Mouse (Mus musculus) cerebellum, postnatal 4 days (tissue): ENCODE data around the gene Zfp772.
"Not testable (repeated sequence)": the region's sequence is repeated elsewhere in the genome, so short reads cannot be mapped to it uniquely, and the experiment has no call there.

Experiments used
- DNase-seq, 2 experiments: peaks; one replicate each; pipeline ENCODE4 v3.0.0; 2022; ENCODE audit warnings: low spot score in 2 of 2, mixed read lengths in 1 of 2

The Zfp772 gene

DNA sequence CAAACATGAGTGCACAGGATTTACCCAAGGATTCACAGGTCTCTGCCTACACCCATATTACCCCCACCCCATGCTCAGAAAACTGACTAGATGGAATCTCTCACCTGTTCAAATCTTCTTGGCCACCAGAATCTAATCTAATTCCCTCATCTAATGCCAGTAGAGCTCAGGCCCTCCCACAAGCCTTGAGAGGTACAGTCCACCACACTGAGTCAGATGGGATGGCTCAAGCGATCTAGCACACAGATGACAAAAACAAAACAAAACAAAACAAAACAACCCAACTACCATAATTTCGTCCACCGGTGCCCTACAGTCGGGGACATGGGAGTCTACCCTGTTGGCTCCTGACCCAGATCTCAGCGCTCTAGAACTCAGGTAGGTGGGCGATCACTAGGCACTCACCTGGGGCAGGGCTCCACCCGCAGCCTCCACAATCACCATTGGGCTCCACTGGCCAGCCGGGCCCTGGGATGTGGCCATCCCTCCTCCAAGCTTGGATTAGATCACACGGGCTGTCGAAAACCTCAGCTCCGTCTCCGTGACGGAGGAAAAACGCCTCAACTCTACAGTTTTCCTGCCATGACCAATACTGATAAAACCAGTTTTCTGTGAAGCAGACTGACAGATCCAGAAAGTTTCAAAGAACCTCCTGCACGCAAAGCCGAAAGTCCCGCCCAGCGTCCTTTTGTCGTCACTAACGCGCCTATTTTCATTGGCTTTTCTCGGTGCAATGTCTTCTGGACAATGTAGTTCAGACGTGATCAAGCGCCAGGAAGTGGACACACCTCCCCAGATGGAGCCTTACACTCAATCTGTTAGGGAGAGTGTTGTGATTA lies at the start of gene Zfp772:
TSS of gene Zfp772 (minus strand) at position 686 of the 839 bp plus-strand sequence.
- peak in 1 of 2 experiments; percentile 8 for DNase-seq

DNA sequence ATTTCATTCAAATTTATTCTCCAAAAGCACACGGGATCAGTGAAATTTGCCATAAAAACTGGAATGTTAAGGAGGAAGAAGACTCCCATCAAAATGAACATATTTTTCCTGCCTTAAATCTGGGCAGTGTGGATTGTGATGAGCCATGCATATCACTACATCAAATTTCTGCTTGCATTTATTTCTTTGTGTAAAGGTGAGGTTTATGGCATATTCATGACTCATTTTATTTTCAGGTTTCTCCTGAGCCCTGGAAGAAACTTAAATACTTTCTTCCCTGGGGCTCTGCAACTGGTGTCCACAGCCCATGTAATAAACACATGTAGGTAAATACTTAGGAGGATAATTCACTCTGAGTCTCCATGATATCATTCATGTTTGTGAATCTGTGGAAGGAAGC lies 37.4 kb upstream of the Zfp772 start, which contains the start of gene Vmn2r29:
TSS of gene Vmn2r29 (minus strand) at position 101 of the 400 bp plus-strand sequence.
- not testable (repeated sequence) for DNase-seq

DNA sequence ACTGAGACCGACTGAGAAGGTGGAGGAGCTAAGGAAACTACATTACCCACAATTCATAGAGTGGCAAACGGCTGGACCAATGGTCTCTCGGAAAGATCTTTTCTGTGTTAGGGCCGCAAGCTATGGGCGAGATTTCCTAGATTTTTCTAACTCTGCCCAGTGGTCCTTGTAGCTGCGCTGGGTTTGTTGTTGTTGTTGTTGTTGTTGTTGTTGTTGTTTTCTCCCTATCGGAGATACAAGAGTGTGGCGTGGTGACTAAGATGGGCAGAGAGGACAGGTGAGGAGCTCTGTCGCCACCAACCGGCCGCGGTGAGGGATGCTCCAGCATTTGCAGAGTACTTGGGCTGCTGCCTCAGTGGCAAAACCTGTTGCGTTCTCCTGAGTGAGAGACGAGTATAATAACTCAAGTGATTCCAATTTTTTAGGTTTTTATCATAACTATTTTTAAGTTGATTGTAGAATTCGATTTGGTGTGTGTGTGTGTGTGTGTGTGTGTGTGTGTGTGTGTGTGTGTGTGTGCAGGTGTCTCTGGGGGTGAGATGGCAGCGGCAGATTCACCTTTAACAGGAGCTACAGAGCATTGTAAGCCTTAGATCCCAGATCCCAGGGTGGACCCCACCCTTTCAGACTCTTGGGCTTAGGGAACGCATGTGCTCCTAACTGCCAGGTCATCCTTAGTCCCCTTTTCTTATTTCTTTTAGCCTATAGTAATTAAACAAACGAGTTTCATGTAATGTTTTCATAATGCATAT lies 21.4 kb downstream of the Zfp772 start:
- peak; percentile 59 to 74 for DNase-seq

DNA sequence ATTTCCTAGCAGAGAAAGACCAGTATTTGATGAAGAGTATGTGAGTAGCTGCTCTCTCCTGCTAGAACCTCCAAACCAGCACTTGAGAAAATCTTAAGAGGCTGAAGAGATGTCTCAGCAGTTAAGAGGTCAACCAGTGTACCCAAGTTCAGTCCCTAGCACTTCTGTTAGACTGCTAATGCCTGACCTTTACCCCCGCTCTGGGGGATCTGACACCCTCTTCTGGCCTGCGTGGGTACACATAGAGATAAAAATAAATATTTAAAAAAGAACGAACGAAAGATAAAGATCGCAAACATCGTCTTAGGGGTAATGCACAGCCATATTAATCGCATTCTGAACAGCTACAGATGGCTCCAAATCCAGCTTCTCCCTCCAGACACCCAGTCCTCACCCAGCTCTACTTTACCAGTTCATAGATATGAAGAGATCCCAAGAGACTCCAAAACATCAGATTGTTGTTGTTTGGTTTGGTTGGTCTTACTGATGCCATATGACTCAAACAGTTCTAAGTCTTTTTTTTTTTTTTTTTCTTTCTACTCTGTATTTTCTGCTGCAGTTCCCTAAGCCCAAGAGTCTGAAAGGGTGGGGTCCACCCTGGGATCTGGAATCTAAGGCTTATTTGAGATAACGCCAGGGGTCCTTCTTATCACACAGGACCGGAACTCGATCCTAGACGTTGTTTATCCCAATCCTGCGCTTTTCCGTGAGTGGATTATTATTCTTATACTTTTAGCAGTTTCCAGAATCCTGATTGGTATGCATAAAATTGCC lies 22.2 kb downstream of the Zfp772 start:
- DNase-seq, result no peak

DNA sequence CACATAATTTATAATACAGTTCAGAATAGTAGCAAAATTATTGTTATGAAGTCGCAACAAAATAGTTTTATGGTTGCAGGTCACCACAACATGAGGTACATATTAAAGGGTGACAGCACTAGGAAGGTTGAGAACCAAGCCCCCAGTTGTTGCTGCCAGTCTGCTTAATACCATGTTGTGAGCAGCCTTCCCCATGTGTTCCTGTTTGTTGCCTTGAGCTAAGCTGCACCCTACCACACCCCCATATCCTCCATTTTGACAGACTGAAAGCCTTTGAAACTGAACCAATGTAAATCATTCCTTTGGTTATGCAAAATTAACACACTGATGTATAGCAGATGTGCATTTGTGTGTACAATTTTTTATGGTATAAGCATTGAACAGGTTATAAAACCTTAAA lies 23.9 kb downstream of the Zfp772 start:
- DNase-seq, result no peak

DNA sequence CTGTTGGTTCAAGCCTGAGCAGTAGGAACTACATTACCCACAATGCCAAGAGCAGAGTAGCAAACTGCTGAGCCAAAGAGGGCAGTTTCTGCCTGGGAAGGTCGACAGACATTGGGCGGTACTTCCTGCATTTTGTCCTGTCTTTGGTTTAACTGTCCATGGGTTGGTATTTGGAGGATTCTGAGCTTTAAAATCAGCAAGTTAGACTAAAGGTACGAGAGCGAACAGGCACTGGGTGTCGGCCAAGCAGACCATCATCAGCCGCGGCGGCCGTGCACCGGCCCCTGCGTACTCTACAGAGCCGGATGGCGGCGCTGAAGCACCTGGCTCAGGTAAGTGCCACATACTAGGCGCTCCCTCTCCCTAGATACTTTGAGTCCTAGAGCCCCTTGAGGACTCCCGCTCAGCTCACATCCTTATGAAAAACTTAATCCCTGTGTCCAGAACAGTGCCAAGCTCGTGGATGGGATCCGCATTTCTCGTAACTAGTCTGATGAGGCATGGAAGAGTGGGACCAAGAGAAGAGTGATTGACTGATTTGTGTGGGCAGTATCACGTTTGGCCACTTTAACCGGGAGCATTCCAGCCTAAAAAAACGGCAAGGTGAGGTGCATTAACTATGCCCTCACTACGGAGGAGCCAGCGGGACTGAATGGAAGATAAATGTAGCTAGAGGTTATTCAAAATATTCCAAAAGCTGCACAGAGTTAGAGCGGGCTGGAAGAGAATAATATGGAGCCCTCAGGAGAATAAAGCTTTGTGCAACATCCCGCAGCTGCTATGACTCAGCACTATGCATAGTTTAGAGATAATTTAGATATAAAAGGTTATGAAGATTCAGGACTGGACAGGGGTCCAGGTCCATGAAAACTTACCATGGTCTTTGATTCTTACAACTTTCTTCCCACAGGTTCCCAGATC lies 38.3 kb downstream of the Zfp772 start, which contains the start of gene Zfp418:
TSS of gene Zfp418 (plus strand) at position 104 of the 921 bp plus-strand sequence.
- peak; percentile 29 to 39 for DNase-seq
